In genomic region chr14:121437026-121437425, GRCm38 (mm10) we compare ENCODE assay signal across 8 mouse cellular contexts. TPM values are rescaled to one million over a fixed set of nuclear protein-coding genes. Genes with fewer than 3 reads are reported as not detected.
DNase-seq lines count a peak whose midpoint lies in the region; ATAC-seq and TF ChIP-seq lines count a peak whose summit lies in the region.

No protein-coding gene starts in this region.

- DNase-seq in Patski (ENCODE audit: low read depth, low spot score): peak; percentile 91
- peak; percentile 54 for DNase-seq in heart, postnatal 25 days (ENCODE audit: low spot score)
- DNase-seq in lung, postnatal 10 days: peak; percentile 72
- peak; percentile 80 for DNase-seq in yolk sac, embryonic 10.5 days (ENCODE audit: low spot score)
- DNase-seq in neural tube, embryonic 10.5 days (ENCODE audit: extremely low spot score, low spot score): no peak
- DNase-seq in layer of hippocampus, postnatal 25 days (ENCODE audit: extremely low spot score in 1 of 2, low spot score in 1 of 2): no peak
- DNase-seq in midbrain, postnatal 0 days (ENCODE audit: low spot score): no peak

- peak; percentile 70 for ATAC-seq in Patski
- ATAC-seq in erythroblast, adult 5-6 weeks (replicated peaks; ENCODE audit: low FRiP score, poor library complexity, severe bottlenecking): peak; percentile 83
- ATAC-seq in midbrain, postnatal 0 days (ENCODE audit: low FRiP score): no peak

- in situ Hi-C loops in Patski (cut with MboI; ENCODE audit: low pct_unique_long_range_greater_than_20kb): no loop called here

- intact Hi-C loops in heart, postnatal 25 days (cut with DNase I): no loop called here

- CTCF ChIA-PET in Patski (lab: Charles Lee): no interaction called here

- 86% methylated on average over 6 of the region's 6 CpGs for WGBS in midbrain, postnatal 0 days

- no peaks in the 10 kb centered on the region for H3K27me3 ChIP-seq in Patski
- H3K27me3 ChIP-seq in midbrain, postnatal 0 days (ENCODE audit: insufficient read depth, low read length): no peaks in the 10 kb centered on the region

- no peaks in the 10 kb centered on the region for H3K36me3 ChIP-seq in midbrain, postnatal 0 days (ENCODE audit: insufficient read depth, low read length)

- no peak overlapping the region for H3K4me3 ChIP-seq in midbrain, postnatal 0 days (ENCODE audit: low read depth, low read length)

- POLR2A ChIA-PET in Patski (lab: Charles Lee): interaction anchor here (0.8 kb wide), 1 partner anchor 1095 kb away, joined by 5 read pairs; no protein-coding TSS in a partner anchor

- H3K4me2 ChIP-seq in midbrain, postnatal 0 days (ENCODE audit: low read depth, low read length, poor library complexity, severe bottlenecking): no peak overlapping the region

- no peaks in the 10 kb centered on the region for H3K4me1 ChIP-seq in midbrain, postnatal 0 days (ENCODE audit: insufficient read depth, low read length)

- no peak overlapping the region for H3K27ac ChIP-seq in midbrain, postnatal 0 days (ENCODE audit: low read depth, low read length)

- H3K9ac ChIP-seq in midbrain, postnatal 0 days (replicated peaks; ENCODE audit: low read length, poor library complexity, severe bottlenecking): no peak overlapping the region

- no peaks in the 10 kb centered on the region for H3K9me3 ChIP-seq in midbrain, postnatal 0 days (ENCODE audit: low read length)

- TF ChIP-seq CTCF in Patski (IDR thresholded peaks at IDR 0.05): no peak
- no peak for TF ChIP-seq CTCF in midbrain, postnatal 0 days (IDR thresholded peaks at IDR 0.05)

RNA-seq across cellular contexts. Expression of gene Stk24, which starts 57.2 kb away (rescaled TPM):
- polyA plus RNA-seq in Patski (2021): 94.0 TPM
- 49.7 and 52.8 TPM in 2 replicates for total RNA-seq in erythroblast, adult 5-6 weeks (2015; ENCODE audit: low replicate concordance)
- 41.9 and 53.8 TPM in 2 replicates for total RNA-seq in erythroblast, adult 5-6 weeks (2017; ENCODE audit: low replicate concordance)
- 10 to 100 TPM; 67.1 to 78.4 TPM for total RNA-seq in heart, postnatal 25 days (2021)
- total RNA-seq in layer of hippocampus, postnatal 25 days (2021): 10 to 100 TPM; 57.2 to 57.3 TPM
- 19.5 and 22.3 TPM in 2 replicates for total RNA-seq in midbrain, postnatal 0 days (2014; rRNA removed)
- polyA plus RNA-seq in midbrain, postnatal 0 days (2015; fragmentation: Nextera tagmentation; extraction: Ambion mirVana): 9.8 and 12.8 TPM in 2 replicates

Comparison
In these comparisons a context has a peak if more than half of its experiments do, and no peak if none do; other contexts are left out.
1. DNase-seq: peak in Patski (single experiment), heart, postnatal 25 days (single experiment), lung, postnatal 10 days (single experiment) and yolk sac, embryonic 10.5 days (single experiment); none in neural tube, embryonic 10.5 days (single experiment), layer of hippocampus, postnatal 25 days (0 of 2) and midbrain, postnatal 0 days (single experiment).